Mouse (Mus musculus): ENCODE data around the gene Sobp. TPM values are rescaled to one million over a fixed set of nuclear protein-coding genes. Genes with fewer than 3 reads are reported as not detected.

Gene Sobp
- total RNA-seq, 2 experiments from 2014 or later: 71.3 to 84.9 TPM

- intact Hi-C loops (cut with DNase I): no loop called here
- no peak for DNase-seq (ENCODE audit: low spot score in 2 of 2)
These were observed 8.2 kb downstream of the Sobp start for GRCm38 (mm10) chr10:43166146-43166545.

- intact Hi-C loops (cut with DNase I): no loop called here
These were observed 9.9 kb downstream of the Sobp start for GRCm38 (mm10) chr10:43164406-43164805.

GRCm38 (mm10) chr10:43162318-43162717 is 12.0 kb downstream of the Sobp start:
- DNase-seq (ENCODE audit: low spot score in 2 of 2): no peak
- intact Hi-C loops (cut with DNase I): no loop called here

More at GRCm38 (mm10) chr10:43164406-43164805, 9.9 kb downstream of the Sobp start:
- no peak for DNase-seq (ENCODE audit: low spot score in 2 of 2)

- intact Hi-C loops (cut with DNase I): no loop called here
- DNase-seq (ENCODE audit: low spot score in 2 of 2): no peak
These were observed 15.0 kb downstream of the Sobp start for GRCm38 (mm10) chr10:43159333-43159732.

- peak in 1 of 2 experiments; percentile 60 for DNase-seq (ENCODE audit: low spot score in 2 of 2)
- intact Hi-C loops (cut with DNase I): no loop called here
These were observed 15.4 kb downstream of the Sobp start for GRCm38 (mm10) chr10:43158917-43159316.

- intact Hi-C loops (cut with DNase I): no loop called here
These were observed 19.2 kb downstream of the Sobp start for GRCm38 (mm10) chr10:43155046-43155560.

GRCm38 (mm10) chr10:43152643-43153042 is 21.7 kb downstream of the Sobp start:
- intact Hi-C loops (cut with DNase I): no loop called here
- no peak for DNase-seq (ENCODE audit: low spot score in 2 of 2)

More at GRCm38 (mm10) chr10:43155046-43155560, 19.2 kb downstream of the Sobp start:
- peak; percentile 42 to 43 for DNase-seq (ENCODE audit: low spot score in 2 of 2)

GRCm38 (mm10) chr10:43148456-43148855 is 25.9 kb downstream of the Sobp start:
- intact Hi-C loops (cut with DNase I): no loop called here
- no peak for DNase-seq (ENCODE audit: low spot score in 2 of 2)

GRCm38 (mm10) chr10:43143173-43143572 is 31.2 kb downstream of the Sobp start:
- DNase-seq (ENCODE audit: low spot score in 2 of 2): no peak
- intact Hi-C loops (cut with DNase I): no loop called here

GRCm38 (mm10) chr10:43134027-43134426 is 40.3 kb downstream of the Sobp start:
- DNase-seq (ENCODE audit: low spot score in 2 of 2): no peak

GRCm38 (mm10) chr10:43128750-43129149 is 45.6 kb downstream of the Sobp start:
- peak in 1 of 2 experiments; percentile 32 for DNase-seq (ENCODE audit: low spot score in 2 of 2)
- intact Hi-C loops (cut with DNase I): no loop called here

More at GRCm38 (mm10) chr10:43134027-43134426, 40.3 kb downstream of the Sobp start:
- intact Hi-C loops (cut with DNase I): no loop called here

GRCm38 (mm10) chr10:43124561-43124960 is 49.8 kb downstream of the Sobp start:
- no peak for DNase-seq (ENCODE audit: low spot score in 2 of 2)

GRCm38 (mm10) chr10:43124156-43124555 is 50.2 kb downstream of the Sobp start:
- intact Hi-C loops (cut with DNase I): loop anchor here (2.0 to 5.0 kb wide), 2 partner anchors 48 to 53 kb away; partner anchors contain the start of genes 9030612E09Rik and Sobp
- DNase-seq (ENCODE audit: low spot score in 2 of 2): peak; percentile 55 to 93

More at GRCm38 (mm10) chr10:43124561-43124960, 49.8 kb downstream of the Sobp start:
- intact Hi-C loops (cut with DNase I): loop anchor here (2.0 to 5.0 kb wide), 2 partner anchors 48 to 54 kb away; partner anchors contain the start of genes 9030612E09Rik and Sobp

- intact Hi-C loops (cut with DNase I): loop anchor here (5.0 kb wide), 1 partner anchor 49 kb away; the partner anchor contains the start of genes 9030612E09Rik and Sobp
- DNase-seq (ENCODE audit: low spot score in 2 of 2): no peak
These were observed 50.9 kb downstream of the Sobp start for GRCm38 (mm10) chr10:43123422-43123821.

- intact Hi-C loops (cut with DNase I): loop anchor here (5.0 kb wide), 1 partner anchor 51 kb away; the partner anchor contains the start of genes 9030612E09Rik and Sobp
- no peak for DNase-seq (ENCODE audit: low spot score in 2 of 2)
These were observed 53.5 kb downstream of the Sobp start for GRCm38 (mm10) chr10:43120688-43121450.

GRCm38 (mm10) chr10:43116083-43116927 is 58.0 kb downstream of the Sobp start:
- intact Hi-C loops (cut with DNase I): no loop called here

GRCm38 (mm10) chr10:43112296-43112695 is 62.0 kb downstream of the Sobp start:
- DNase-seq (ENCODE audit: low spot score in 2 of 2): no peak
- intact Hi-C loops (cut with DNase I): no loop called here

More at GRCm38 (mm10) chr10:43116083-43116927, 58.0 kb downstream of the Sobp start:
- no peak for DNase-seq (ENCODE audit: low spot score in 2 of 2)

- intact Hi-C loops (cut with DNase I): loop anchor here (5.0 kb wide), 2 partner anchors 34 to 66 kb away; partner anchors contain the start of genes 9030612E09Rik and Sobp
- peak; percentile 67 to 93 for DNase-seq (ENCODE audit: low spot score in 2 of 2)
These were observed 67.7 kb downstream of the Sobp start for GRCm38 (mm10) chr10:43106616-43107015.

- DNase-seq (ENCODE audit: low spot score in 2 of 2): no peak
- intact Hi-C loops (cut with DNase I): loop anchor here (5.0 kb wide), 2 partner anchors 34 to 66 kb away; partner anchors contain the start of genes 9030612E09Rik and Sobp
These were observed 68.1 kb downstream of the Sobp start for GRCm38 (mm10) chr10:43106196-43106595.

Data from left cerebral cortex, postnatal 25 days (tissue).